Mouse (Mus musculus): ENCODE data around the gene Col27a1. TPM values are rescaled to one million over a fixed set of nuclear protein-coding genes. Genes with fewer than 3 reads are reported as not detected.

Gene Col27a1
- polyA plus RNA-seq, 2 experiments, result 34.1 to 134 TPM

GRCm38 (mm10) chr4:63342491-63342890 is 128.7 kb downstream of the Col27a1 start:
- H3K9me3 ChIP-seq (ENCODE audit: control insufficient read depth, low read length), result no peaks in the 10 kb centered on the region
- DNase-seq (ENCODE audit: low spot score) (no peak), ATAC-seq (ENCODE audit: low FRiP score, low read depth) (no peak)
- TF ChIP-seq POLR2A (IDR thresholded peaks at IDR 0.05; ENCODE audit: borderline replicate concordance, extremely low read depth, insufficient read depth, insufficient read length), result no peak
- H3K27ac ChIP-seq (replicated peaks; ENCODE audit: low read depth, low read length), result no peak overlapping the region
- H3K36me3 ChIP-seq (ENCODE audit: control insufficient read depth, insufficient read depth, low read length), result no peaks in the 10 kb centered on the region
- 75% methylated on average over 4 of the region's 4 CpGs for WGBS
- no peaks in the 10 kb centered on the region for H3K4me1 ChIP-seq (ENCODE audit: control insufficient read depth, insufficient read depth, low read length)
- H3K4me3 ChIP-seq (replicated peaks; ENCODE audit: low read length), result no peak overlapping the region
- H3K27me3 ChIP-seq (ENCODE audit: control insufficient read depth, insufficient read depth, low read length), result no peaks in the 10 kb centered on the region
- no peak overlapping the region for H3K4me2 ChIP-seq (replicated peaks; ENCODE audit: low read depth, low read length, severe bottlenecking)
- no peak overlapping the region for H3K9ac ChIP-seq (ENCODE audit: low read depth, low read length, severe bottlenecking)

GRCm38 (mm10) chr4:63343608-63344007 is 129.8 kb downstream of the Col27a1 start:
- Histone ChIP-seq H3K27me3 (ENCODE audit: control insufficient read depth, insufficient read depth, low read length) (no peaks in the 10 kb centered on the region), H3K4me2 (replicated peaks; ENCODE audit: low read depth, low read length, severe bottlenecking) (no peak overlapping the region), H3K9me3 (ENCODE audit: control insufficient read depth, low read length) (no peaks in the 10 kb centered on the region), H3K4me1 (ENCODE audit: control insufficient read depth, insufficient read depth, low read length) (no peaks in the 10 kb centered on the region), H3K4me3 (replicated peaks; ENCODE audit: low read length) (no peak overlapping the region), H3K36me3 (ENCODE audit: control insufficient read depth, insufficient read depth, low read length) (no peaks in the 10 kb centered on the region), H3K9ac (ENCODE audit: low read depth, low read length, severe bottlenecking) (no peak overlapping the region), H3K27ac (replicated peaks; ENCODE audit: low read depth, low read length) (no peak overlapping the region)
- no peak for ATAC-seq (ENCODE audit: low FRiP score, low read depth)
- no peak for DNase-seq (ENCODE audit: low spot score)
- no peak for TF ChIP-seq POLR2A (IDR thresholded peaks at IDR 0.05; ENCODE audit: borderline replicate concordance, extremely low read depth, insufficient read depth, insufficient read length)
- 29% methylated on average over 3 of the region's 3 CpGs for WGBS

- no peak within 1 kb of the TSS for H3K4me3 ChIP-seq (replicated peaks; ENCODE audit: low read length)
- no peaks in the 10 kb centered on the region for H3K9me3 ChIP-seq (ENCODE audit: control insufficient read depth, low read length)
- H3K9ac ChIP-seq (ENCODE audit: low read depth, low read length, severe bottlenecking), result no peak within 1 kb of the TSS
- H3K27me3 ChIP-seq (ENCODE audit: control insufficient read depth, insufficient read depth, low read length), result no peaks in the 10 kb centered on the region
- ATAC-seq (ENCODE audit: low FRiP score, low read depth) (no peak), DNase-seq (ENCODE audit: low spot score) (no peak)
- 83% methylated on average over 8 of the region's 8 CpGs for WGBS
- no peak within 1 kb of the TSS for H3K27ac ChIP-seq (replicated peaks; ENCODE audit: low read depth, low read length)
- H3K4me2 ChIP-seq (replicated peaks; ENCODE audit: low read depth, low read length, severe bottlenecking), result no peak within 1 kb of the TSS
- TF ChIP-seq POLR2A (IDR thresholded peaks at IDR 0.05; ENCODE audit: borderline replicate concordance, extremely low read depth, insufficient read depth, insufficient read length), result no peak
- H3K4me1 ChIP-seq (ENCODE audit: control insufficient read depth, insufficient read depth, low read length), result no peaks in the 10 kb centered on the region
- no peaks in the 10 kb centered on the region for H3K36me3 ChIP-seq (ENCODE audit: control insufficient read depth, insufficient read depth, low read length)
Observed at GRCm38 (mm10) chr4:63344295-63344694, 130.5 kb downstream of the Col27a1 start, which contains the start of gene Orm1. Orm1 (plus strand) TSS chr4:63344560.

GRCm38 (mm10) chr4:63345261-63345660 is 131.5 kb downstream of the Col27a1 start:
- no peaks in the 10 kb centered on the region for H3K4me1 ChIP-seq (ENCODE audit: control insufficient read depth, insufficient read depth, low read length)

GRCm38 (mm10) chr4:63346659-63347058 is 132.9 kb downstream of the Col27a1 start:
- H3K4me1 ChIP-seq (ENCODE audit: control insufficient read depth, insufficient read depth, low read length), result peaks cover 3% of the 10 kb centered on the region
- 81% methylated on average over 4 of the region's 4 CpGs for WGBS
- no peaks in the 10 kb centered on the region for H3K36me3 ChIP-seq (ENCODE audit: control insufficient read depth, insufficient read depth, low read length)
- no peak for TF ChIP-seq POLR2A (IDR thresholded peaks at IDR 0.05; ENCODE audit: borderline replicate concordance, extremely low read depth, insufficient read depth, insufficient read length)
- no peaks in the 10 kb centered on the region for H3K9me3 ChIP-seq (ENCODE audit: control insufficient read depth, low read length)
- H3K9ac ChIP-seq (ENCODE audit: low read depth, low read length, severe bottlenecking), result no peak overlapping the region
- no peak overlapping the region for H3K4me3 ChIP-seq (replicated peaks; ENCODE audit: low read length)
- H3K27me3 ChIP-seq (ENCODE audit: control insufficient read depth, insufficient read depth, low read length), result no peaks in the 10 kb centered on the region
- ATAC-seq (ENCODE audit: low FRiP score, low read depth) (no peak), DNase-seq (ENCODE audit: low spot score) (no peak)
- no peak overlapping the region for H3K4me2 ChIP-seq (replicated peaks; ENCODE audit: low read depth, low read length, severe bottlenecking)
- no peak overlapping the region for H3K27ac ChIP-seq (replicated peaks; ENCODE audit: low read depth, low read length)

More at GRCm38 (mm10) chr4:63345261-63345660, 131.5 kb downstream of the Col27a1 start:
- no peak for ATAC-seq (ENCODE audit: low FRiP score, low read depth)
- Histone ChIP-seq H3K27me3 (ENCODE audit: control insufficient read depth, insufficient read depth, low read length) (no peaks in the 10 kb centered on the region), H3K4me2 (replicated peaks; ENCODE audit: low read depth, low read length, severe bottlenecking) (no peak overlapping the region), H3K27ac (replicated peaks; ENCODE audit: low read depth, low read length) (no peak overlapping the region), H3K36me3 (ENCODE audit: control insufficient read depth, insufficient read depth, low read length) (no peaks in the 10 kb centered on the region), H3K9me3 (ENCODE audit: control insufficient read depth, low read length) (no peaks in the 10 kb centered on the region), H3K4me3 (replicated peaks; ENCODE audit: low read length) (no peak overlapping the region), H3K9ac (ENCODE audit: low read depth, low read length, severe bottlenecking) (no peak overlapping the region)
- no peak for TF ChIP-seq POLR2A (IDR thresholded peaks at IDR 0.05; ENCODE audit: borderline replicate concordance, extremely low read depth, insufficient read depth, insufficient read length)
- no peak for DNase-seq (ENCODE audit: low spot score)

GRCm38 (mm10) chr4:63348524-63348923 is 134.7 kb downstream of the Col27a1 start:
- Histone ChIP-seq H3K4me3 (replicated peaks; ENCODE audit: low read length) (no peak overlapping the region), H3K4me1 (ENCODE audit: control insufficient read depth, insufficient read depth, low read length) (peaks cover 3% of the 10 kb centered on the region), H3K27me3 (ENCODE audit: control insufficient read depth, insufficient read depth, low read length) (no peaks in the 10 kb centered on the region), H3K9ac (ENCODE audit: low read depth, low read length, severe bottlenecking) (no peak overlapping the region), H3K36me3 (ENCODE audit: control insufficient read depth, insufficient read depth, low read length) (no peaks in the 10 kb centered on the region), H3K9me3 (ENCODE audit: control insufficient read depth, low read length) (no peaks in the 10 kb centered on the region), H3K4me2 (replicated peaks; ENCODE audit: low read depth, low read length, severe bottlenecking) (no peak overlapping the region), H3K27ac (replicated peaks; ENCODE audit: low read depth, low read length) (no peak overlapping the region)
- ATAC-seq (ENCODE audit: low FRiP score, low read depth) (no peak), DNase-seq (ENCODE audit: low spot score) (no peak)
- WGBS, result 78% methylated on average over 6 of the region's 6 CpGs
- TF ChIP-seq POLR2A (IDR thresholded peaks at IDR 0.05; ENCODE audit: borderline replicate concordance, extremely low read depth, insufficient read depth, insufficient read length), result no peak
